Mouse (Mus musculus): Measurements from ENCODE around the gene Klk4.

DNA sequence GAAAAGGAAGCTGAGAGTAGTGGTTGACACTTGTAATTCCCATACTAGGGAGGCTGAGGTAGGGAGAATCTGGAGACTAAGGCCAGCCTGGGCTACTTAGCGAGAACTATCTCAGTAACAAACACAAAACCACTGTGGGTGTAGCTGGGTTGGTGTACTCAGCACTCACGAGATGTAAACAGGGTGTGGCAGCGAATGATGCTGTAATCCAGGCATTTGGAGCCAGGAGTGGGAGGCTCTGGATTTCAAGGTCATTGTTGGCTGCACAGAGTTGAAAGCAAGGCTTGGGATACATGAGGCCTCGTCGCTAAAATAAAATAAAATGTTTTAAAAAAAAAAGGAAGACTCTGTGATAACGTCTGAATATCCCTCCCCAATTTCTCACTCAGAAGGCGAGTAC lies 24.7 kb upstream of the Klk4 start:
- TF ChIP-seq GATA1 (IDR thresholded peaks at IDR 0.05; ENCODE audit: low read length) (no peak), TAL1 (IDR thresholded peaks at IDR 0.05; ENCODE audit: low read length) (no peak)

Measured in erythroblast, embryonic 14.5 days (primary cell).